Mouse (Mus musculus): ENCODE measurements around the gene Slc27a5. TPM values are rescaled to one million over a fixed set of nuclear protein-coding genes. Genes with fewer than 3 reads are reported as not detected.

The Slc27a5 gene
- total RNA-seq, 1 experiment from 2014 or later, result 51.1 TPM

DNA sequence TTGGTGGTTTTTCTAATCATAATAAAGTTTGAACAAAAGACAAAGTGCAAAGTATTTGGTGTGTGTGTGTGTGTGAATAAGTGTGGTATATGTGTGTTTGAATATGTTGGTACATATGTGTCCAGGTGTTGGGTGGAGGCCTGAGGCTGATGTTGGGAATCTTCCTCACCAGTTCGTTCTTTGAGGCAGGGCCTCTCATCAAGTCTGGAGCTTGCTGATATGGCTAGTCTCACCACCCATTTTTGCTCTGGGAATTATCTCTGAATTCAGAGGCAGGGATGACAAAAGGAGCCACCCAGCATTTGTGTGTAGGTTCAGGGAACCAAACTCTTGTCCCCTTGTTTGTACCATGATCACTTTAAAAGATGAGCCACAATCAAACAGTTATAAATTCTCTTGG, 12.3 kb downstream of the Slc27a5 start:
- DNase-seq, result no peak

DNA sequence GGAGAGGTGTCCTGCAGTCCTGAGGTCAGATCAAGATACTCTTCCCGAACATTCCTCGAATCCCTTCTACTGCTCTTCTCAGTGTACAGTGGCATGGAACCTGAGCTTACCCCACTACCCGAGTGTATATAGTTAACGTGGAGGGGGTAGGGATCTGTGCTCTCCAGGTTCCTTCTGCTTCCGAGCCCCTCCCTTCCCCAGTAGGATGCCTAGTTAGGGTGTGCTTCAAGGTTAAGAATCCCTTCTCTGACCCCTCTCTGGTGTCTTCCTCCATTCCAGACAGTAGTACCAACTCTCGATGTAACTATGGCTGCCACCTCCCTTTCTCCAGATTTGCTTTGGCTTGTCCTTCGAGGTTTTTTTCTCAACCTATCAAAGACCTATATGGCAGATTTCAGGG, 17.7 kb downstream of the Slc27a5 start:
- DNase-seq, result no peak

DNA sequence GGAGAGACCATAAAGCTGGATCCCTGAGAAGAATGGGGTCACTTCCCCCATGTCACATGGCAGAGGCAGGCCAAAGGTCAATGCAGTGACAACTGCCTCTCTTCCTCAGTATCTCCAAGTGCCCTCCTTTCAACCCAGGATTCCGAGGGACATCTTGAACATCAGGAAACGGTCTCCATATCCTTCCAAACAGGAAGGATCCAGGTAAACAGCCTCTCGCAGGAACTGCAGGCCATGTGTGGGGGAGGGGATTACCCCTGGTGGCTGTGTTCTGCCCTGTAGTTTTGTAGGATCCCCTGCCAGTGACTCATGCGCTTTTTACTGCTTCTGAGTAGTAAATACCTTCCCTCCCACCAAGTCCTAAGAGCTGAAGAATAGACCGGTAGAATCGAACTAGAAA, 18.2 kb downstream of the Slc27a5 start:
- DNase-seq, result no peak

DNA sequence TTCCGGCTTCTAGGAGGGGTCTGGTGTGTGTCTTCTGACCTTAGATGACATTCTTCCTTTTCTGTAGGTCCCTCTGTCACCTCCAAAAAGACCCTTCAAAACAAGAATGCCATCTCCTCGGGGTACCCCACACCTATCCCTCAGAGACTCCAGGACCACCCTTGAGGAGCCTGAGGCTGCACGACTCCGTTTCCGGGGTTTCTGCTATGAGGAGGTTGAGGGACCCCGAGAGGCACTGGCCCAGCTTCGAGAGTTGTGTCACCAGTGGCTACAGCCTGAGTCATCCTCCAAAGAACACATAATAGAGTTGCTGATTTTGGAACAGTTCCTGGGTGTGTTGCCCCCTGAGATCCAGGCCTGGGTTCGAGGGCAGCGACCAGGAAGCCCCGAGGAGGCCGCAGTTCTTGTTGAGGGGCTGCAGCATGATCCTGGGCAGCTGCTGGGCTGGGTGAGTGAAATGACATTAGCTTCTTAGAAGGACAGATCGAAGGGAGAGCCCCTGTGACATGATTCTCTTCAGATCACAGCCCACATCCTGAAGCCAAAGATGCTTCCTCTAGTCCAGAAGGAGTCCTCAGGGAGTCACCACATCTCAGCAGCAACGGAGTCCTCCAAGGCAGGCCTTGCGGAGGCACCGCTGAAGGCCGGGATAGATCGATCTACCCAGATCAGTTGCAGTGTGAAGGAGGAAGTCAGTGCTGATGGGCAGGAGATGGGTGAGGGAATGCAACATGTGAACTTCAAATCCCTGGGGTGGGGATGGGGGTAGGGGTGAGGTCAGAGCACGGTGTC, 18.9 kb downstream of the Slc27a5 start:
- no peak for DNase-seq

DNA sequence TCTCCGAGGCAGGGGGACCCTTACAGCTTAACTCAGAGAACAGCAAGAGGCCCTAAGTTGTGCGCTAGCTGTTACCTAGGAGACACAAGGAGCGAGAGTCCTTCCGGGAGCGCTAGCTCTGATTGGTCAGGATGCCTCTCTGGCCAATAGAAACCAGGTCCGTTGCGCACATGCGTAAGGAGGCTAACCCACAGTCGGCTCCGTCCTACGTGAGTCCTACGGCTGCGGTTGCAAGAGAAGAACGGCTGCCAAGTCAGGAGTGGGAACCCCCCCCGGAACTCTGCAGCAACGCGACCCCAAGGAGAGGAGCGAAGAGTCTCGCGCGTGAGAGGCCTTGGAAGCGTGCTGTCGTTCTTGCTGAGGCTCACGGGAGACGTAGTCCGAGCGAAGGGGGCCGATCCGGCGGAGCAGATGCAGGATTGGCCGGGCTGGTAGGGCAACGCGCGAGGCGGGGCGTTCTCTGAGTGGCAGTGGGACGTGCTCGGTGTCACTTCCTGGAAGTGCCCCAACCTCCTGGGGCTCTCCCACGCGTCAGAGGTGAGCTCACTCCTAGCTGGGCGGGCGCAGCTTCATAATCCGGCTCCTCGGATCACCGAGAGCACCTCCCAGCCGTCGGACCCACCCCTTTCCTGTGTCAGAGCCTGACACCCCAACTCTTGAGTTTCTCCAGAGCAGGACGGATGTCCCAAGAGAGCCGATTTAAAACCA, 20.2 kb downstream of the Slc27a5 start, which contains the start of gene Zfp446:
Gene Zfp446, plus strand, starts transcription at position 167 of the 708 bp plus-strand sequence.
- DNase-seq, result peak; percentile 99

DNA sequence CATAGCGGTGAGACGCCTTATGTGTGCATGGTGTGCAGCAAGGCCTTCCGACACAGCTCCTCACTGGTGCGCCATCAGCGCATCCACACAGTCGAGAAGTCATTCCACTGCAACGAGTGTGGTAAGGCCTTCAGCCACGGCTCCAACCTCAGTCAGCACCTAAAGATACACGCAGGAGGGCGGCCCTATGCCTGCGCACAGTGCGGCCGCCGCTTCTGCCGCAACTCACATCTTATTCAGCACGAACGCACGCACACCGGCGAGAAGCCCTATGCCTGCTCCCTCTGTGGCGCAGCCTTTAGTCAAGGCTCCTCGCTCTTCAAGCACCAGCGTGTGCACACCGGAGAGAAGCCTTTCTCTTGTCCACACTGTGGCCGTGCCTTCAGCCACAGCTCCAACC, 27.1 kb downstream of the Slc27a5 start:
- DNase-seq, result no peak

DNA sequence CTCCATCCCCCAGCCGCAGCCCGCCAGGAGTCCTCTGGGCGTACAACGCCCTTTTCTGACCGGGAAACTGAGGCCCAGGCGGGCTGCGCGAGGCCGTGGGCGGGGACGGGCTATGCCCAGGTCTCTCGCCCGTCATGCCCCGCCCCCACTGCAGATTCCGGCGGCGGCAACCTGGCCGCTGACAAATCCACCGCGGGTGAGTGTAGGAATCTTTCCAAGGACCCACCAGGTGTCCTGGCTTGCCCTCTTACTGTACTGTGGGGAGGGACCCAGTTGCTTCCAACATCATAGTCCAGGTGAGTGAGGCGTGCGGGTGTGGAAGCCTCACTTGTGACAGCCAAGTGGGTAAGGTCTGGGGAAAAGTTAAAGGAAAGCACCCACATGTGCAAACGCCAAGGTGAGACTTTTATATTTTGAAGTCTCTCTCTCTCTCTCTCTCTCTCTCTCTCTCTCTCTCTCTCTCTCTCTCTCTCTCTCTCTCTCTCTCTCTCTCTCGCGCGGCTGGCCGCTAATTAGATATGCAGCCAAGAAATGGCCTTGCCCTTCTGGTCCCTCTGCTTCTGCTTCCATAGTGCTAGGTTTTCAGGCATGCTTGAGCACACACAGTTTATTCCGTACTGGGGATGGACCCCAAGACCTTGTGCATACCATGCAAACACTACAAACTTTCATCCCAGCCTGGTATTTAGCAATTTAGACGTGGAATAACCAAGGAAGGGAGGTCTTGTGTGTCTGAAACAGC, 31.7 kb downstream of the Slc27a5 start:
- peak; percentile 74 for DNase-seq

DNA sequence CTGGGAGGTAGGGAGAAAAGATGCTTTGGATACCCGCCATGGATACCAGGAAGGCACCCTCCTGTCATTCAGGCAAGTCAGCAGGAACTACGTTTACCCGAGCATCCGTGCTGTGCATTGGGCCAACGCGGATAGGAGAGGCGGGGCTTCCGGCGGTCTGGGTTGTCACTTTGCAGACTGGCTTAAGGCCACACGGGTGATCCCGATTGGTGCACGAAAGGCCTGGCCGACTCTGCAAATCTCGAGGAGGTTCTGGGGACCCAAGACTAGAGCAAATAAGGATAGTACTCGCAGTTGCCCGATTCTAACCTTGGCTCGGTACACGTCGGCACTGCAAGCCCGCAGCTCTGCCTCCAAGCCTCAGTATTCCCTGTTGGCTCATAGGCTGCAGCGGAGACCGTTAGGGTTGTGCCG, 32.3 kb downstream of the Slc27a5 start, which contains the start of gene Zfp324:
Gene Zfp324, plus strand, starts transcription at position 161 of the 414 bp plus-strand sequence.
- peak; percentile 95 for DNase-seq

DNA sequence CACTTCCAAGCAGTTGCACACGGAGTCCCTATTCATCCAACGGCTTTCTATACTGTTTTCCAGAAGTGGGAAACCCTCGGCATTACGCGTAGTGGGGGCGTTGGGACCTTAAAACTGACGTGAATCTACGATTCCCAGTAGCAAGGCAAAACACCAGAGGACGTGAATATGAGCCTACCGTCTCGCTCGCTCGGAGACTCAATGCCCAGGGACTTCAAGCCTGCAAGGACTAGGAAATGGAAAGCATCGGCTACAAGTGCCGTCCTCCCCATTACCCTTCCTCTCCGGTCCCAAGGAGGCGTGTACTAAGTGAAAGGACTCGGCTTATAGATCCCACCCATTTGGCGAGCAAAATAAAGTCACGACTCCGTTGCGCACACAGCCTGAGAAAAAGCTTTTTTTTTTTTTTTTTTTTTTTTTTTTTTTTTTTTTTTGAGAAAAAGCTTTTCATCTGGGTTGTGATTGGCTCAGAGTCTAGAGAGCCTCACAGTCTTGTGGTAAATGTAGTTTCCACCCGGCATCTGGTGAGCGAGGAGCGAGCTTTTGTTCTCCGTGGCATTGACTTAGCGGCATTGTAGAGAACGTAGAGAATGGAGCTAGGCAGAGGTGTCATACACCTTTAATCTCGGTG, 36.4 kb downstream of the Slc27a5 start:
- peak; percentile 71 for DNase-seq

DNA sequence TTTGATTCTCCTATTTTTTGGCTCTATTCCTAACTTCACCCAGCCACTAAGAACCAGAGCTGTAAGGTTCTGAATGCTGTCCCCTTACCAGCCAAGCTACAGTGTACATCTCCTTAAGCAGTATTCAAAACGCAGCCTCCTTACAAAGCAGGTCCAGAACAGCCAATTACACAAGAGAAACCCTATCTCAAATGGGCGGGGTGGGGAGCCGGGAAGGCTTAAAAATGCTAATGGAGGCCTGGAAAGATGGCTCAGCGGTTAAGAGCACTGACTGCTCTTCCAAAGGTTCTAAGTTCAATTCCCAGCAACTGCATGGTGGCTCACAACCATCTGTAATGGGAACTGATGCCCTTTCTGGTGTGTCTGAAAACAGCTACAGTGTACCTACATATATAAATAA, 38.3 kb downstream of the Slc27a5 start:
- no peak for DNase-seq

DNA sequence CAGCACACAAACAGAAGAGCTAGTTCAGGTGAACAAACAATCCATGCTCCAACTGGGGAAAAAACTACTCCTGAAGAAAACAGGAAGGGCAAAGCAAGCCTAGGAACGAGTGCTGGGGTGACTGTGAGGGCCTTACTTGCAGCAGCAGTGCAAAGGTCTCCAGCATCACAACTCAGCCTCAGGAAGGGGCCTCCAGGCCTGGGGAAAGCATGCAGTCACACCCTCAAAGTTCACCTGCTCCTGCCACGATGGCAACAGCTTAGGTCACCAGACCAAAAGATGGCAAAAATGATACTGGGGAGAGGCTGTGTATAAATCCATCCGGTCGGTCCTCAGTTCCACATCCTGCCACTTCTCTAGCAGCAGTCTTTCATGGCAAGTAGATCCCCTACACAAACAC, 39.0 kb downstream of the Slc27a5 start:
- no peak for DNase-seq

DNA sequence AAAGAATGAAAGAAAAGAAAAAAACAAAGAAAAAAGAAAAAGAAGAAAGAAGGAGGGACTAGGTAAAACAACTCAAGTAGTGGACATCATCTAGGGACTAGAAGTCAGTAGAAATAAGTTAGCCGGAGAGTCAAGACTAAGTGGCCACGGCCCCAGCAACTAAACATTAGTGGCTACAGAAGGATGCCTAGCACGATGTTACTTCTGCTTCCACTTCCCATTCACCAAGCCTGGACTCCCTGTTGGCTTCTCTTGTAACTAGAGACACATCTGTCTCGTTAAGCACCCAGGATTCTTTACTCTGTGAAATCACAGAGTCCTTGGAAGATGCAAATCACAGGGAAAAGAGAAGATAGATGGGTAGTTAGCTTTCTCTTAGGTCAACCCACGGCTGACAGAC, 40.5 kb downstream of the Slc27a5 start:
- no peak for DNase-seq

DNA sequence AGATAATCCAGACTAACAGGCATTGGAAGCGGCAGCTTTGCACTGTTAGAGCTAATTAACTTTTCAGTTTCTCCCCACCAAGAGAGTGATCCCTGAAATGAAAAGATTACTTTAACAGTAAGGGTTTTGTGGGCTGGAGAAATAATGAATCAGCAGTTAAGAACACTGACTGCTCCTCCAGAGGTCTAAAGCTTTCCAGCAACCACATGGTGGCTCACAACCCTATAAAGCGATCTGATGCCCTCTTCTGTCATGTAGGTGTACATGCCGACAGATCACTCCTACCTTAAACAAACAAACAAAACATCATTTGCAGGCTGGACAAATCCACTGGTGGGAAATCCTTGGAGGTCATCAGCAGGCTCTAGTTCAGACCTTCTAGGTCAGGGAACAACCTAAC, 43.1 kb downstream of the Slc27a5 start:
- no peak for DNase-seq

DNA sequence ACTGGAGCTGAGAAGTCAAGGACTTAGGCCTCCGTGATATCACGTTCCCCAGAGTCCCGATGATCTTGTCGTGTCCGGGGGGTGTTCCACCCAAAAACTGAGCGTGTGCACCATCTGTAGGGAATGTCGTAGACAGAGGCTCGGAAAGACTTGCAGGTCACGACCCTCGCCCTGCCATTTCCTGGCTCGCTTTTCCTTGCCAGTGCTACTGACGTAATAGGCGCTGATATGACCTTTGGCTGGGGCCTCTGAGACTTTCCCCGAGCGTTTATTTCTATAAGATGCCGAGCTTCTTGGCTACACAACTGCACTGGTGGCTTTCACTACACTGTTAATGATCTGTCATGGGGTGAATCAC, 48.1 kb downstream of the Slc27a5 start:
- DNase-seq, result no peak

DNA sequence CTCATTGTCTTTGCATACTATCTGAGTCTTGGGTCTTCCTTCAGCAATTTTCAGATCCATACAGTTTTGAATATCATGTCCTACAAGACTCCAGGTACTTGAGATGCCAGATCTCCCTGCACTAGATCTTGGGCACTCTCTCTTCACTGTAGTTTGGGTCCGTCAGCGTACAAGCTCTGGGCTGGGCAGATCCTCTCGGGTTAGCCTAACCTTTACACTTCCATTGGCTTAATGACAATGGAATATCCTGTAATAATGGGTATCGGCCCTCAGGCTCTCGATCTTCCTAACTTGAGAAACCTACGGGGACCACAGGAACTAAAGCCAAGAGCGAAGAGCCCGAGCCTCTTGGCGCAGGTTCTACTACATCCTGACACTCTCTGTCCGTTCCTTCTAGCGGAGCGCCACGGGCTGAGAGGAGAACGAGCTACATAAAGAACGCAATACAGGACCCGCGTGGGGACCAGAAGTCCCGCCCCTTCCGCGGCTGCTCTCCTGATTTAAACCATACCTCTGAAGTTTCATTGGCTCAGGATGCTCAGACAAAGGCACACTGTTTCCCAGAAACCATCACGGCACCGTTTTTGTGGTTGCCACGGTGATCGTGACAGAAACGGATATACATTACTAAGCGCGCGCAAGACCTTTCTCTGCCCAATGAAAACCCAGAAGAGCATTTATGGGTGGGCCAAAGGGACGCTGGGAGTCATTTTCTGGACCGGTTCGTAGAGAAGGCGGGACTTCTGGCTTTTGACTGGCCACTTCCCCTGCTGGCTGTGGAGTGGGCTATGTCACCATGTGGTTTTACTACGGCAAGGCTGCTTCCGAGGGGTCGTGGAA, 48.7 kb downstream of the Slc27a5 start:
- DNase-seq, result peak; percentile 95

DNA sequence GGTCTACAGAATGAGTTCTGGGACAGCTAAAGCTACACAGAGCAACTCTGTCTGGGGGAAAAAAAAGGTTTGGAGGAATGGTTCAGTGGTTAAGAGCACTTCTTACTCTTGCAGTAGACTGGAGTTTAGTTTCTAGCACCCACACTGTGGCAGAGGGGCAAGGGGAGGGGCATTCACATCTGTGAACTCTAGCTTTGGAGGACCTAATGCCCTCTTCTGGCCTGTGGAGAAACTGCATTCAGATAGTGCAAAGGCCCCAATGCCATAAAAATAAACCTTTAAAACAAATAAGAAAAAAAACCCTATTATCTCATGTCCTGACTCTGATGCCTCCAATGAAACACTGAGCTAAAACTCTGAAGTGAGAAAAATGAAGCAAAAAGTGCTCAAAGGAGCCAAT, 54.5 kb downstream of the Slc27a5 start:
- peak; percentile 27 for DNase-seq

DNA sequence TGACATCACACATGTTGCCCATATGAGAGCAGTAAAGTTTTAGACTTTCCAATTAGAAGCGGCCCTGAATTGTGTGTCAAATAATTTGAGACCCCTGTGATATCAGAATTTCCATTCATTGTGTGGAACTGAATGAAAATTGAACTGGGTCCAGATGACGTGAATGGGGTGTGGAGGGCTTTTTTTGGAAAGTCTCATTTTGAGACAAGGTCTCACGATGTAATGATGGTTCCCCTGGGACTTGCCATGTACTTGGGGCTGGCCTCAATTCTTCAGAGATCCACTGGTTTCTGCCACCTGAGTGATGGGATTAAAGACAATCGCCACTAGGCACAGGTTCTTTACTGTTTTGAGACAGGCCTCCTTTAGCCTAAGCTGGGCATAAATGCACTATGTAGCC, 57.4 kb downstream of the Slc27a5 start:
- DNase-seq, result no peak
